Mouse (Mus musculus) frontal cortex, postnatal 14 days (tissue): Measurements from ENCODE around the gene Hcn2.
"Not testable (repeated sequence)": the region's sequence is repeated elsewhere in the genome, so short reads cannot be mapped to it uniquely, and the experiment has no call there.

Source experiments
- DNase-seq, 2 experiments: peaks; one replicate each; pipeline ENCODE4 v3.0.0; 2022; ENCODE audit warnings: low spot score in 2 of 2

The Hcn2 gene

GRCm38 (mm10) chr10:79743650-79744365 lies 27.4 kb downstream of the Hcn2 start:
- DNase-seq, result no peak

- DNase-seq, result no peak
Measured at GRCm38 (mm10) chr10:79745411-79745810, 29.0 kb downstream of the Hcn2 start.

GRCm38 (mm10) chr10:79745898-79746773 lies 29.7 kb downstream of the Hcn2 start, which contains the start of gene Polrmt:
Polrmt (minus strand) TSS chr10:79746581.
- DNase-seq, result peak; percentile 92 to 95

GRCm38 (mm10) chr10:79746774-79747151 lies 30.3 kb downstream of the Hcn2 start:
- no peak for DNase-seq

GRCm38 (mm10) chr10:79748496-79748895 lies 32.1 kb downstream of the Hcn2 start:
- no peak for DNase-seq

- DNase-seq, result peak in 1 of 2 experiments; percentile 60
Measured at GRCm38 (mm10) chr10:79754856-79755516, 38.6 kb downstream of the Hcn2 start, which contains the start of gene Fgf22. Fgf22 (plus strand) TSS chr10:79755076.

GRCm38 (mm10) chr10:79755854-79756253 lies 39.4 kb downstream of the Hcn2 start:
- no peak for DNase-seq

- no peak for DNase-seq
Measured at GRCm38 (mm10) chr10:79756660-79757059, 40.2 kb downstream of the Hcn2 start.

GRCm38 (mm10) chr10:79759675-79760074 lies 43.2 kb downstream of the Hcn2 start:
- DNase-seq, result not testable (repeated sequence)

- no peak for DNase-seq
Measured at GRCm38 (mm10) chr10:79760603-79761143, 44.2 kb downstream of the Hcn2 start.

GRCm38 (mm10) chr10:79762875-79763274 lies 46.4 kb downstream of the Hcn2 start:
- no peak for DNase-seq

GRCm38 (mm10) chr10:79764234-79764633 lies 47.8 kb downstream of the Hcn2 start:
- no peak for DNase-seq

- no peak for DNase-seq
Measured at GRCm38 (mm10) chr10:79765228-79765745, 48.9 kb downstream of the Hcn2 start.

- DNase-seq, result no peak
Measured at GRCm38 (mm10) chr10:79766001-79766507, 49.6 kb downstream of the Hcn2 start.

GRCm38 (mm10) chr10:79766508-79767325 lies 50.3 kb downstream of the Hcn2 start, which contains the start of gene Rnf126:
Rnf126 (minus strand) TSS chr10:79766952.
- DNase-seq, result peak; percentile 99

- DNase-seq, result peak; percentile 94 to 95
Measured at GRCm38 (mm10) chr10:79767372-79768244, 51.2 kb downstream of the Hcn2 start.

GRCm38 (mm10) chr10:79768400-79768799 lies 52.0 kb downstream of the Hcn2 start:
- peak in 1 of 2 experiments; percentile 76 for DNase-seq

- no peak for DNase-seq
Measured at GRCm38 (mm10) chr10:79769329-79769728, 52.9 kb downstream of the Hcn2 start.

- DNase-seq, result no peak
Measured at GRCm38 (mm10) chr10:79772320-79772719, 55.9 kb downstream of the Hcn2 start.
